8 mouse cellular contexts compared by ENCODE assay signal in genomic region chr8:20813493-20813892, GRCm38 (mm10).
A peak's percentile ranks its signal among the peaks of the same experiment; 100 is the strongest.
DNase-seq lines count a peak whose midpoint lies in the region; TF ChIP-seq lines count a peak whose summit lies in the region.
"Not testable (repeated sequence)": the region's sequence is repeated elsewhere in the genome, so short reads cannot be mapped to it uniquely, and the experiment has no call there.

No protein-coding gene starts in this region.

- 83% methylated on average over 3 of the region's 3 CpGs for WGBS in kidney, adult 2 months

- not testable (repeated sequence) for H3K4me1 ChIP-seq in kidney, adult 2 months (ENCODE audit: control insufficient read depth, insufficient read depth, low read length)

- intact Hi-C loops in heart, postnatal 10 days (cut with DNase I); left cerebral cortex, adult 2 months (cut with DNase I): not testable (repeated sequence)

- not testable (repeated sequence) for TF ChIP-seq CTCF in kidney, adult 2 months (conservative IDR thresholded peaks at IDR 0.05; ENCODE audit: insufficient read depth, insufficient read length, low read depth, low read length); left cerebral cortex, adult 2 months (IDR thresholded peaks at IDR 0.05)

- not testable (repeated sequence) for H3K27me3 ChIP-seq in kidney, adult 2 months (replicated peaks; ENCODE audit: control insufficient read depth, insufficient read depth, low read length)

- not testable (repeated sequence) for H3K27ac ChIP-seq in kidney, adult 2 months (ENCODE audit: insufficient read depth, low read depth, low read length); left cerebral cortex, adult 2 months

- not testable (repeated sequence) for H3K36me3 ChIP-seq in kidney, adult 2 months (ENCODE audit: control insufficient read depth, insufficient read depth, low read length)

- peak; percentile 6 to 24 for DNase-seq in CD8-positive naive resting alpha-beta T cell, adult 2 months (ENCODE audit: low read depth in 2 of 2, low spot score in 2 of 2)
- peak; percentile 2 to 3 for DNase-seq in cerebellum, postnatal 25 days
- DNase-seq in heart, postnatal 10 days, result peak; percentile 11 to 20
- DNase-seq in kidney, adult 2 months, result peak; percentile 27
- peak; percentile 9 to 13 for DNase-seq in left cerebral cortex, adult 2 months (ENCODE audit: extremely low spot score in 1 of 2, low spot score in 2 of 2)
- peak; percentile 30 for DNase-seq in ovary, postnatal 10 days (ENCODE audit: low spot score)
- DNase-seq in testis, postnatal 14 days (ENCODE audit: low spot score), result peak; percentile 16
- DNase-seq in urinary bladder, adult 18-20 months (ENCODE audit: low spot score in 2 of 2), result peak; percentile 9 to 11

- not testable (repeated sequence) for H3K4me3 ChIP-seq in kidney, adult 2 months (ENCODE audit: insufficient read depth, low read depth, low read length); left cerebral cortex, adult 2 months

- TF ChIP-seq POLR2A in kidney, adult 2 months (IDR thresholded peaks at IDR 0.05; ENCODE audit: low read depth, low read length), result not testable (repeated sequence)
